Mouse (Mus musculus) intestine, embryonic 14.5 days (tissue): ENCODE measurements around the gene Smyd2. TPM values are rescaled to one million over a fixed set of nuclear protein-coding genes. Genes with fewer than 3 reads are reported as not detected.

Experiments used
- ATAC-seq: fragments of 200-750 bp; cut with Nextera tagmentation; replicated peaks from 2 replicates; pipeline ENCODE4 v1.8.0; 2017; ENCODE audit warnings: low read depth, moderate number of reproducible peaks, moderate TSS enrichment, moderate library complexity; ENCODE audit not compliant: low FRiP score, low TSS enrichment
- DNase-seq: peaks from one replicate; pipeline ENCODE4 v3.0.0-alpha.2; 2018; ENCODE audit warnings: low spot score
- H3K27ac ChIP-seq: fragments of 300-500 bp; sonication (generic); 2 replicates; pipeline ENCODE4 v1.5.1; 2014; ENCODE audit warnings: low read depth, mild to moderate bottlenecking, control low read depth
- H3K27me3 ChIP-seq: fragments of 300-500 bp; sonication (generic); replicated peaks from 2 replicates; pipeline ENCODE4 v1.6.1; 2014; ENCODE audit warnings: low read length, control low read depth; ENCODE audit not compliant: control insufficient read depth, insufficient read depth
- H3K36me3 ChIP-seq: fragments of 300-500 bp; sonication (generic); 2 replicates; pipeline ENCODE4 v1.6.1; 2014; ENCODE audit warnings: low read length, control low read depth; ENCODE audit not compliant: control insufficient read depth, insufficient read depth
- H3K4me1 ChIP-seq: fragments of 300-500 bp; sonication (generic); replicated peaks from 2 replicates; pipeline ENCODE4 v1.6.1; 2014; ENCODE audit warnings: low read length, control low read depth, mixed read lengths; ENCODE audit not compliant: control insufficient read depth, insufficient read depth
- H3K4me2 ChIP-seq: fragments of 300-500 bp; sonication (generic); 2 replicates; pipeline ENCODE4 v1.6.1; 2014; ENCODE audit warnings: low read length
- H3K4me3 ChIP-seq: fragments of 300-500 bp; sonication (generic); 2 replicates; pipeline ENCODE4 v1.5.1; 2014; ENCODE audit warnings: low read depth, low read length, control low read depth, mixed read lengths
- H3K9ac ChIP-seq: fragments of 300-500 bp; sonication (generic); 2 replicates; pipeline ENCODE4 v1.6.1; 2014; ENCODE audit warnings: mild to moderate bottlenecking, low read length
- H3K9me3 ChIP-seq: fragments of 300-500 bp; sonication (generic); 2 replicates; pipeline ENCODE4 v1.6.1; 2016; ENCODE audit warnings: low read length, control low read depth; ENCODE audit not compliant: control insufficient read depth
- WGBS: fragments of 180-500 bp; shearing (Covaris S2); extraction: QIAGEN DNeasy Blood & Tissue Kit; methylation state at CpG from one replicate; pipeline ENCODE4 v1.1.7; 2014; 5-methylcytosine and 5-hydroxymethylcytosine counted together
- polyA plus RNA-seq: library from polyadenylated mRNA; unstranded; fragments of >200 nt; fragmentation: Nextera tagmentation; extraction: Ambion mirVana; gene quantifications from 2 replicates; pipeline ENCODE4 v1.2.1, GENCODE M21; 2014

Smyd2 gene
- polyA plus RNA-seq, 1 experiment from 2014 or later: 124 TPM

DNA sequence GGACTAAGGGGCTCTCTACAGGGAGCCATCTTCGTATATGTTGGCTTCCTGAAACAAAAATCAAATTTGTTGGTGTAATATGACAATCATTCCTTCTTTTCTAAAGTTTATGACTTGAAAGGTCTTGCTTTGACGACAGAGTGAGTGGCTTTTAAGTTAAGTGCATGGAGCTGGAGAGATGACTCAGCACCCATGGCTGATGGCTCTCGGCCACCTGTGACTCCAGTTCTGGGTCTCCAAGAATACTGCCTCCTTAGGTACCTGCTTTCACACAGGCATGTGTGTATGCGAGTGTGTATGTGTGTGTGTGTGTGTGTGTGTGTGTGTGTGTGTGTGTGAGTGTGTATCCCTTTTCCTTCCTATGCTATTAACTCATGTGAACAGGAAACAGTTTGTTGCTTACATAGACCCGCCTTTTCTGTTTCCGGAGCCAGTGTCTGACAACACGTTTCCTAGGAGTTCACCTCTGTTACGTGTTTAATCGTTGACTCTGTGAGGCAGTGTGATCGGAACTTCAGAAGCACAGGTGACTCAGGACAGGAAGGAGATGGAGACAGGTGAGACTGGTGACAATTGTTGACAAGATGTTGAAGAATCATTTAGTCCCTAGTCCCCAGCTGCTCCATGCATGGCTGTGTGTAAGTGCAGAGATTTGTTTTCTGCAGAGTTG lies 14.4 kb upstream of the Smyd2 start:
- H3K4me1 ChIP-seq: no peaks in the 10 kb centered on the region
- WGBS: 77% methylated on average over 10 of the region's 10 CpGs
- H3K27me3 ChIP-seq: no peaks in the 10 kb centered on the region
- no peak overlapping the region for H3K4me3 ChIP-seq
- DNase-seq: no peak
- H3K36me3 ChIP-seq: no peaks in the 10 kb centered on the region
- no peak for ATAC-seq
- H3K4me2 ChIP-seq: no peak overlapping the region
- no peak overlapping the region for H3K27ac ChIP-seq
- no peak overlapping the region for H3K9ac ChIP-seq
- H3K9me3 ChIP-seq: no peaks in the 10 kb centered on the region

GRCm38 (mm10) chr1:189933480-189934202 lies 11.5 kb upstream of the Smyd2 start:
- Histone ChIP-seq H3K4me3 (no peak overlapping the region), H3K9me3 (no peaks in the 10 kb centered on the region), H3K36me3 (no peaks in the 10 kb centered on the region), H3K27ac (no peak overlapping the region), H3K4me1 (no peaks in the 10 kb centered on the region), H3K27me3 (no peaks in the 10 kb centered on the region), H3K9ac (no peak overlapping the region), H3K4me2 (no peak overlapping the region)
- 67% methylated on average over 9 of the region's 9 CpGs for WGBS
- DNase-seq (no peak), ATAC-seq (peak; percentile 43; the same call in 1 of the 2 replicates)

GRCm38 (mm10) chr1:189932976-189933375 lies 10.8 kb upstream of the Smyd2 start:
- Histone ChIP-seq H3K36me3 (no peaks in the 10 kb centered on the region), H3K4me3 (no peak overlapping the region), H3K27ac (no peak overlapping the region), H3K9me3 (no peaks in the 10 kb centered on the region), H3K27me3 (no peaks in the 10 kb centered on the region), H3K9ac (no peak overlapping the region), H3K4me2 (no peak overlapping the region), H3K4me1 (no peaks in the 10 kb centered on the region)
- ATAC-seq: no peak
- DNase-seq: no peak
- WGBS: 78% methylated on average over 7 of the region's 7 CpGs

GRCm38 (mm10) chr1:189932190-189932589 lies 10.0 kb upstream of the Smyd2 start:
- H3K4me1 ChIP-seq: no peaks in the 10 kb centered on the region
- DNase-seq (no peak), ATAC-seq (no peak)
- H3K36me3 ChIP-seq: no peaks in the 10 kb centered on the region
- no peak overlapping the region for H3K27ac ChIP-seq
- 85% methylated on average over 12 of the region's 12 CpGs for WGBS
- no peaks in the 10 kb centered on the region for H3K9me3 ChIP-seq
- H3K4me2 ChIP-seq: no peak overlapping the region
- no peak overlapping the region for H3K4me3 ChIP-seq
- H3K9ac ChIP-seq: no peak overlapping the region
- no peaks in the 10 kb centered on the region for H3K27me3 ChIP-seq

DNA sequence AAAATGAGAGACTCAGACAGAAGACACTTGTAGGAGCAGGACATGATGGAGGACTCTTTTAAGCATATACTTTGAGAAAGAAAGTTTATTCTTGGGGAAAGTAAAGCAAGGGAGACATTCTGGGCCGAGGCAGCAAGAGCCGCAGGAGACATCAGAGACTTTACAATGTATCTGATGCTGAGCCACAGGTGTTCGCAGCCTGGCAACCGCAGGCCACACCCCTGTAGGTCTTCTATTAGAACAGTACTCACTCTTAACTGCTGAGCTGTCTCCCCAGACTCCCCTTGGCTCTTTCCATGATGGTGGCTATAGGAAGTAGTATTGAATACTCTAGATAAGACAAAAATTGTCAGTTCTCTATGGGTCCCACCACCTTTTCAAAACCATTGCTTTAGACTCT lies 7.7 kb upstream of the Smyd2 start:
- H3K9ac ChIP-seq: no peak overlapping the region

DNA sequence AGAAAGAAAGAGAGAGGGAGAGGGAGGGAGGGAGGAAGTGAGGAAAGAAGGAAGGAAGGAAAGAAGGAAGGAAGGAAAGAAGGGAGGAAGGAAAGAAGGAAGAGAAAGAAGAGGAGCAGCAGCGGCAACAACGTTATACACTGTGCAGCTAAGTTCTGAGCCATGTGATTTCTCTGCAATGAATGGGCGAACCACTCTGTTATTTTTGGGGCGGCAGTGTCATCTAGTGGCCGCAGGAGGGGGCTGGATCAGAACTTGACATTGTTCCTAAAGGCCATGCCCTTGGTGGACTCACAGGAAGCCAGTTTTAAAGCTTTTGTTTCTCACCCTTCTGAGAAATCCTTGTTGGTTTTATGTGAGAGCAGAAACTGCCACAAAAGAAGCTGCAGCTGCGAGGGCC lies 5.5 kb upstream of the Smyd2 start:
- no peaks in the 10 kb centered on the region for H3K27me3 ChIP-seq
- H3K9me3 ChIP-seq: no peaks in the 10 kb centered on the region
- H3K4me1 ChIP-seq: no peaks in the 10 kb centered on the region; the same call in 1 of the 2 replicates
- H3K9ac ChIP-seq: no peak overlapping the region
- WGBS: 5% methylated on average over 6 of the region's 6 CpGs
- H3K4me2 ChIP-seq: peak overlapping the region; percentile 15; the same call in 1 of the 2 replicates
- H3K36me3 ChIP-seq: no peaks in the 10 kb centered on the region
- no peak overlapping the region for H3K4me3 ChIP-seq
- DNase-seq (peak; percentile 63), ATAC-seq (peak; percentile 48; the same call in 1 of the 2 replicates)
- no peak overlapping the region for H3K27ac ChIP-seq

More for the DNA sequence above, 7.7 kb upstream of the Smyd2 start:
- H3K4me2 ChIP-seq: no peak overlapping the region
- no peak overlapping the region for H3K27ac ChIP-seq
- no peak for ATAC-seq
- H3K4me1 ChIP-seq: no peaks in the 10 kb centered on the region
- WGBS: 54% methylated on average over 4 of the region's 4 CpGs
- no peaks in the 10 kb centered on the region for H3K9me3 ChIP-seq
- no peak overlapping the region for H3K4me3 ChIP-seq
- no peaks in the 10 kb centered on the region for H3K36me3 ChIP-seq
- no peak for DNase-seq
- H3K27me3 ChIP-seq: no peaks in the 10 kb centered on the region

GRCm38 (mm10) chr1:189926279-189926678 lies 4.1 kb upstream of the Smyd2 start:
- Histone ChIP-seq H3K4me3 (no peak overlapping the region), H3K4me2 (no peak overlapping the region), H3K36me3 (no peaks in the 10 kb centered on the region), H3K27ac (no peak overlapping the region), H3K27me3 (no peaks in the 10 kb centered on the region), H3K9me3 (no peaks in the 10 kb centered on the region), H3K4me1 (peaks cover 1% of the 10 kb centered on the region; the same call in 1 of the 2 replicates), H3K9ac (no peak overlapping the region)
- ATAC-seq (no peak), DNase-seq (no peak)
- 69% methylated on average over 8 of the region's 8 CpGs for WGBS

GRCm38 (mm10) chr1:189923871-189924568 lies 1.9 kb upstream of the Smyd2 start:
- Histone ChIP-seq H3K27me3 (no peaks in the 10 kb centered on the region), H3K36me3 (no peaks in the 10 kb centered on the region), H3K9me3 (no peaks in the 10 kb centered on the region), H3K9ac (no peak overlapping the region), H3K4me2 (no peak overlapping the region), H3K27ac (no peak overlapping the region), H3K4me3 (no peak overlapping the region), H3K4me1 (peaks cover 12% of the 10 kb centered on the region; the same call in 1 of the 2 replicates)
- WGBS: 79% methylated on average over 22 of the region's 22 CpGs
- ATAC-seq (no peak), DNase-seq (no peak)
